Mouse (Mus musculus): ENCODE measurements around the gene Hhipl1. TPM values are rescaled to one million over a fixed set of nuclear protein-coding genes. Genes with fewer than 3 reads are reported as not detected.

Hhipl1 gene
- polyA plus RNA-seq, 1 experiment from 2014 or later, result 0.88 TPM

DNA sequence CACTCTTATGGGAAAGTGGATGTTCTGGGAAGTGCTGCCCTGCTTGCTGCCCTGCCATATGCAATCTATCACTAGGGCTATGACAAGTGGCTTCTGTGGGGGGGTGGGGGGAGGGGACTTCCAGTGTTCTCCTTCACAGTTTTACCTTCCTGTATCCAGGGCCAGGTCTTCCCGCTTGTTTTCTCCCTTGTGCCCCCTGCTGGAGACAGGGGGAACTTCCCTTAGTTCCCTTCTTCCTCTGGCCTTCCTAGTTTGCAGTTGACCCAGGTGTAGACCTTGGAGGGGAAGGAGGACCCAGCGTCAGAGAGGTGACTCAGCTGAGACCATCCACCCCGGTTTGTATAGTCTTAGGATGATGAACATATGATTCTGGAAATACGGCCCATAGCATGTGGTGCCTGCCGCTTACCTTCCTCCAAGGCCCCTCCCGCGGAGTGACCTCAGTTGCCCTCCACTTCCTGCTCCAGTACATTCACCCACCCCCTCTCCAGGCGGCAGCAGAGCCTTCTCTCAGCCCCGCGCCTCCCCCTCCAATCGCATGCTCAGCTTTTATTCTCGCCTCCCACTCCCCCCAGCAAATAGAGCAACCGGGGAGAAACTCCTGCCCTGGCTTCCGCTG, 32.6 kb downstream of the Hhipl1 start:
- H3K36me3 ChIP-seq (ENCODE audit: control insufficient read depth, insufficient read depth, low read length), result no peaks in the 10 kb centered on the region
- H3K9ac ChIP-seq (ENCODE audit: low read length), result no peak overlapping the region
- no peak for ATAC-seq (ENCODE audit: low read depth)
- WGBS, result 17% methylated on average over 14 of the region's 14 CpGs
- no peak overlapping the region for H3K27ac ChIP-seq (ENCODE audit: low read length)
- H3K9me3 ChIP-seq (ENCODE audit: control insufficient read depth, low read length), result no peaks in the 10 kb centered on the region
- H3K4me1 ChIP-seq (replicated peaks; ENCODE audit: control insufficient read depth, insufficient read depth, low read length), result peaks cover 5% of the 10 kb centered on the region; the same call in 1 of the 2 replicates
- peaks cover 13% of the 10 kb centered on the region for H3K27me3 ChIP-seq (ENCODE audit: control insufficient read depth, insufficient read depth, low read depth, low read length)
- no peak overlapping the region for H3K4me3 ChIP-seq (ENCODE audit: low read length)
- no peak overlapping the region for H3K4me2 ChIP-seq (ENCODE audit: low read depth, low read length)

GRCm38 (mm10) chr12:108348151-108348550, 42.1 kb downstream of the Hhipl1 start:
- ATAC-seq (ENCODE audit: low read depth), result no peak
- Histone ChIP-seq H3K4me2 (ENCODE audit: low read depth, low read length) (no peak overlapping the region), H3K36me3 (ENCODE audit: control insufficient read depth, insufficient read depth, low read length) (no peaks in the 10 kb centered on the region), H3K27ac (ENCODE audit: low read length) (no peak overlapping the region), H3K9ac (ENCODE audit: low read length) (no peak overlapping the region), H3K27me3 (ENCODE audit: control insufficient read depth, insufficient read depth, low read depth, low read length) (no peaks in the 10 kb centered on the region; the same call in 1 of the 2 replicates), H3K4me3 (ENCODE audit: low read length) (no peak overlapping the region), H3K4me1 (replicated peaks; ENCODE audit: control insufficient read depth, insufficient read depth, low read length) (0 out of 2 replicates have a peak, but pooled peaks cover 3% of the 10 kb centered on the region), H3K9me3 (ENCODE audit: control insufficient read depth, low read length) (no peaks in the 10 kb centered on the region)
- 80% methylated on average over 8 of the region's 8 CpGs for WGBS

DNA sequence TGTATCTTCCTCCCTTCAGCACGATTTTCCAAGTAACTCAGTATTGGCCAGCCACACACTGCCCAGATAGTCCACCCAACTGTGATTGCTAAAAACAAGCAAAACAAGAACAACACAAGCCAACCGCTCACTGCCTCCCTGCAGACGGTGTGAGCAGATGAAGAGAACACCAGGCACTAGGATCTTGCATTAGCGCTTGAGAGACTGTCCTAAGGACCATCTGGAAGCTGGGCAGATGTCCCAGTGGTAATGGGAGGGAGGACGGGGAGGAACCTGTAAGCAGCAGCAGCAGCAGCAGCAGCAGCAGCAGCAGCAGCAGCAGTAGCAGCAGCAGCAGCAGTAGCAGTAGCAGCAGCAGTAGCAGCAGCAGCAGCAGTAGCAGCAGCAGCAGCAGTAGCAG, 43.0 kb downstream of the Hhipl1 start:
- ATAC-seq (ENCODE audit: low read depth), result no peak

DNA sequence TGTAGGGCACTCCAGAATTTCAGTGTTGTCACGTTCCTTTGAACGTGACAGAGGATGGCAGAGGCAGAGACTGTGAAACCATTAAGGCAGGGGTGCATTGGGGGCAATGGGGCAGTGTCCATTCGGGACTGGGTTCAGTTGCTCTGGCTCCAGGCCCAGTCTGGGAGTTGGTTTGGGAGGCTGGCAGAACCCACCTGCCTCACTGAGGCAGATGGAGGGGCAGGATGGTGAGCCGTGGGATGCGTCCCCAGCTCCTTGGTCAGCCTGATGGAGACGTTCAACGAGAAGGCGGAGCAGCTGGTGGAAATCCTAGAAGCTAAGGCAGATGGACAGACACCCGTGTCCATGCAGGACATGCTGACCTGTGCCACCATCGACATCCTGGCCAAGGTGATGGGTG, 44.9 kb downstream of the Hhipl1 start:
- Histone ChIP-seq H3K36me3 (ENCODE audit: control insufficient read depth, insufficient read depth, low read length) (no peaks in the 10 kb centered on the region), H3K4me2 (ENCODE audit: low read depth, low read length) (no peak overlapping the region), H3K27ac (ENCODE audit: low read length) (no peak overlapping the region), H3K9me3 (ENCODE audit: control insufficient read depth, low read length) (no peaks in the 10 kb centered on the region), H3K27me3 (ENCODE audit: control insufficient read depth, insufficient read depth, low read depth, low read length) (peaks cover 11% of the 10 kb centered on the region), H3K4me3 (ENCODE audit: low read length) (no peak overlapping the region), H3K9ac (ENCODE audit: low read length) (no peak overlapping the region), H3K4me1 (replicated peaks; ENCODE audit: control insufficient read depth, insufficient read depth, low read length) (0 out of 2 replicates have a peak, but pooled peaks cover 3% of the 10 kb centered on the region)
- no peak for ATAC-seq (ENCODE audit: low read depth)
- WGBS, result 84% methylated on average over 10 of the region's 10 CpGs

More for the DNA sequence above, 43.0 kb downstream of the Hhipl1 start:
- Histone ChIP-seq H3K4me3 (ENCODE audit: low read length) (no peak overlapping the region), H3K9me3 (ENCODE audit: control insufficient read depth, low read length) (no peaks in the 10 kb centered on the region), H3K9ac (ENCODE audit: low read length) (no peak overlapping the region), H3K36me3 (ENCODE audit: control insufficient read depth, insufficient read depth, low read length) (no peaks in the 10 kb centered on the region), H3K27me3 (ENCODE audit: control insufficient read depth, insufficient read depth, low read depth, low read length) (peaks cover 9% of the 10 kb centered on the region), H3K4me2 (ENCODE audit: low read depth, low read length) (no peak overlapping the region), H3K4me1 (replicated peaks; ENCODE audit: control insufficient read depth, insufficient read depth, low read length) (0 out of 2 replicates have a peak, but pooled peaks cover 3% of the 10 kb centered on the region), H3K27ac (ENCODE audit: low read length) (no peak overlapping the region)
- 56% methylated on average over 5 of the region's 5 CpGs for WGBS

- 9% methylated on average over 35 of the region's 35 CpGs for WGBS
- no peak for ATAC-seq (ENCODE audit: low read depth)
- H3K4me3 ChIP-seq (ENCODE audit: low read length), result no peak overlapping the region
- peak overlapping the region; percentile 39 for H3K4me2 ChIP-seq (ENCODE audit: low read depth, low read length)
- 0 out of 2 replicates have a peak, but pooled peaks cover 3% of the 10 kb centered on the region for H3K4me1 ChIP-seq (replicated peaks; ENCODE audit: control insufficient read depth, insufficient read depth, low read length)
- H3K9ac ChIP-seq (ENCODE audit: low read length), result no peak overlapping the region
- H3K36me3 ChIP-seq (ENCODE audit: control insufficient read depth, insufficient read depth, low read length), result no peaks in the 10 kb centered on the region
- peaks cover 11% of the 10 kb centered on the region for H3K27me3 ChIP-seq (ENCODE audit: control insufficient read depth, insufficient read depth, low read depth, low read length)
- no peak overlapping the region for H3K27ac ChIP-seq (ENCODE audit: low read length)
- H3K9me3 ChIP-seq (ENCODE audit: control insufficient read depth, low read length), result no peaks in the 10 kb centered on the region
Observed at GRCm38 (mm10) chr12:108352371-108353136, 46.5 kb downstream of the Hhipl1 start.

- Histone ChIP-seq H3K36me3 (ENCODE audit: control insufficient read depth, insufficient read depth, low read length) (no peaks in the 10 kb centered on the region), H3K9ac (ENCODE audit: low read length) (no peak overlapping the region), H3K27ac (ENCODE audit: low read length) (no peak overlapping the region), H3K9me3 (ENCODE audit: control insufficient read depth, low read length) (no peaks in the 10 kb centered on the region), H3K27me3 (ENCODE audit: control insufficient read depth, insufficient read depth, low read depth, low read length) (peaks cover 11% of the 10 kb centered on the region), H3K4me1 (replicated peaks; ENCODE audit: control insufficient read depth, insufficient read depth, low read length) (0 out of 2 replicates have a peak, but pooled peaks cover 3% of the 10 kb centered on the region), H3K4me3 (ENCODE audit: low read length) (no peak overlapping the region), H3K4me2 (ENCODE audit: low read depth, low read length) (no peak overlapping the region)
- ATAC-seq (ENCODE audit: low read depth), result no peak
- 52% methylated on average over 2 of the region's 2 CpGs for WGBS
Observed at GRCm38 (mm10) chr12:108354284-108354683, 48.2 kb downstream of the Hhipl1 start.

GRCm38 (mm10) chr12:108355271-108355670, 49.2 kb downstream of the Hhipl1 start:
- ATAC-seq (ENCODE audit: low read depth), result no peak
- no peak overlapping the region for H3K4me2 ChIP-seq (ENCODE audit: low read depth, low read length)
- no peaks in the 10 kb centered on the region for H3K36me3 ChIP-seq (ENCODE audit: control insufficient read depth, insufficient read depth, low read length)
- H3K27me3 ChIP-seq (ENCODE audit: control insufficient read depth, insufficient read depth, low read depth, low read length), result peaks cover 11% of the 10 kb centered on the region
- H3K9ac ChIP-seq (ENCODE audit: low read length), result no peak overlapping the region
- H3K4me1 ChIP-seq (replicated peaks; ENCODE audit: control insufficient read depth, insufficient read depth, low read length), result 0 out of 2 replicates have a peak, but pooled peaks cover 3% of the 10 kb centered on the region
- H3K27ac ChIP-seq (ENCODE audit: low read length), result no peak overlapping the region
- no peaks in the 10 kb centered on the region for H3K9me3 ChIP-seq (ENCODE audit: control insufficient read depth, low read length)
- no peak overlapping the region for H3K4me3 ChIP-seq (ENCODE audit: low read length)
- 80% methylated on average over 1 of the region's 1 CpGs for WGBS

DNA sequence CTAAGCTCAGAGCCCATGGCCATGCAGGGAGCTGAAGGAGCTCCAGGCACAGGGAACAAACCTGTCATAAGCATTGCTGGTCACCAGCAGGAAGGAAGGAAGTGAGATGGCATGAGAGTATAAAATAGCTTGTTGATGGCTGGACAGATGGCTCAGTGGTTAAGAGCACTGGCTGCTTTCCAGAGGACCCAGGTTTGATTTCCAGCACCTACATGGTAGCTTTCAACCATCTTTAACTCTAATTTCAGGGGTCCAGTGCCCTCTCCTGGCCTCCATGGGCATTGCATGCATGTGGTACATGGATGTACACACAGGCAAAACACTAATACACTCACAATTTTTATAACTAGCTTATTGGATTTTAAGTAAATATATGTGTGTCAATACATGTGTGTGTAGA, 49.9 kb downstream of the Hhipl1 start:
- H3K4me1 ChIP-seq (replicated peaks; ENCODE audit: control insufficient read depth, insufficient read depth, low read length), result 0 out of 2 replicates have a peak, but pooled peaks cover 3% of the 10 kb centered on the region
- no peak for ATAC-seq (ENCODE audit: low read depth)
- peaks cover 11% of the 10 kb centered on the region for H3K27me3 ChIP-seq (ENCODE audit: control insufficient read depth, insufficient read depth, low read depth, low read length)
- no peaks in the 10 kb centered on the region for H3K9me3 ChIP-seq (ENCODE audit: control insufficient read depth, low read length)
- no peak overlapping the region for H3K27ac ChIP-seq (ENCODE audit: low read length)
- no peak overlapping the region for H3K9ac ChIP-seq (ENCODE audit: low read length)
- no peak overlapping the region for H3K4me3 ChIP-seq (ENCODE audit: low read length)
- no peaks in the 10 kb centered on the region for H3K36me3 ChIP-seq (ENCODE audit: control insufficient read depth, insufficient read depth, low read length)
- no peak overlapping the region for H3K4me2 ChIP-seq (ENCODE audit: low read depth, low read length)

DNA sequence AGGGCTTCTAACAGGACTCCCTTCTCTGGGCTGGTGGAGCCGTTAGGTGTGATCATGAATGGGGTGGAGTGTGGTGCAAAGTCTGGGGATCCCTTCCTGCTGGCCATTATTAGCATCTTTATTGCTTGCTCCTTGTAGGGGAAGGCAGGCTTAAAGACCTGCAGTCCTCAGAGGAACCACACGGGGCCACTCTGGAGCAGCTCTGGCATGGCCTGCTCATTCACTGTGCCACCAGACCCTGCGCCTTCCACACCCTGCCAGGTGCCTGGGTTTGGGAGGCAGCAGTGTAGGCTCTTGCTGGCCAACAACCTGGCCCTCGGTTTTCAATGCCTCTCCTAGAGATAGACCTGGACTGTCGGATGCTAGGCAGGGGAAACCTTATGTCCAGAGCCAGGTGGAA, 57.7 kb downstream of the Hhipl1 start:
- Histone ChIP-seq H3K9ac (ENCODE audit: low read length) (peak overlapping the region; percentile 16; the same call in 1 of the 2 replicates), H3K4me3 (ENCODE audit: low read length) (no peak overlapping the region), H3K4me2 (ENCODE audit: low read depth, low read length) (no peak overlapping the region), H3K27ac (ENCODE audit: low read length) (no peak overlapping the region; the same call in 1 of the 2 replicates), H3K4me1 (replicated peaks; ENCODE audit: control insufficient read depth, insufficient read depth, low read length) (peaks cover 33% of the 10 kb centered on the region), H3K27me3 (ENCODE audit: control insufficient read depth, insufficient read depth, low read depth, low read length) (no peaks in the 10 kb centered on the region), H3K36me3 (ENCODE audit: control insufficient read depth, insufficient read depth, low read length) (no peaks in the 10 kb centered on the region), H3K9me3 (ENCODE audit: control insufficient read depth, low read length) (no peaks in the 10 kb centered on the region)
- WGBS, result 5% methylated on average over 5 of the region's 5 CpGs
- ATAC-seq (ENCODE audit: low read depth), result peak; percentile 61
